Mouse (Mus musculus): ENCODE results near the gene Pim1.

The Pim1 gene

DNA sequence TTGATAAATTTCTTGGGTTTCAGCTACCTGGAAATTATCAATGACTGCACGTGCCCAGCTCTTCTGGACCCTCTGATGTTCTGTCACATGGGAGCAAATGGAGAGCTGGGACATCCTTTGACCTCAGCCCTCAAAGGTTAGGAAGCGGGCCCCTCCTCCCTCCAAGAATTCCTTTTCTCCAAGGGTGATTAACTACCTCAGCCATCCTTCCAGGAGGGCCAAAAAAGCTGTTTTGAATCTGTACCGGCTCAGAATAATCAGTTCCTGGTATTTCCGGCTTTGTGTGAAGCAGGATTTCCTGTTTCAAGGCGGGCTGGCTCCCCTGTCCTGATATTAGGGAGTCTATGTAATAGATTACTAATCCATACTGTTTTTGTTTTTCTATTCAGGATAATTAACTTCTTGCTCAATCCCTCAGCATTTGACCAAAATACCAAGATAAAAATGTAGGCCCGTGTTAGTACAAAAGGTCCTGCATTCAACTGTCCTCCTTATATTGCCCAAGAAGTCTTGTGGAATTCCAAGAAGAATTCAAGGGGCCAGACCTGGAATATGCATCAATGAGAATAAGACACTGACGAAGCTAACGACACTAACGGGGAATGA lies 25.0 kb upstream of the Pim1 start:
- DNase-seq (ENCODE audit: low read depth, low spot score): peak; percentile 99

- no peak for DNase-seq (ENCODE audit: low read depth, low spot score)
Observed at GRCm38 (mm10) chr17:29467030-29467429, 23.5 kb upstream of the Pim1 start.

- DNase-seq (ENCODE audit: low read depth, low spot score): peak; percentile 83
Observed at GRCm38 (mm10) chr17:29473466-29473865, 17.1 kb upstream of the Pim1 start.

- DNase-seq (ENCODE audit: low read depth, low spot score): no peak
Observed at GRCm38 (mm10) chr17:29474036-29474435, 16.5 kb upstream of the Pim1 start.

- no peak for DNase-seq (ENCODE audit: low read depth, low spot score)
Observed at GRCm38 (mm10) chr17:29475142-29475541, 15.4 kb upstream of the Pim1 start.

DNA sequence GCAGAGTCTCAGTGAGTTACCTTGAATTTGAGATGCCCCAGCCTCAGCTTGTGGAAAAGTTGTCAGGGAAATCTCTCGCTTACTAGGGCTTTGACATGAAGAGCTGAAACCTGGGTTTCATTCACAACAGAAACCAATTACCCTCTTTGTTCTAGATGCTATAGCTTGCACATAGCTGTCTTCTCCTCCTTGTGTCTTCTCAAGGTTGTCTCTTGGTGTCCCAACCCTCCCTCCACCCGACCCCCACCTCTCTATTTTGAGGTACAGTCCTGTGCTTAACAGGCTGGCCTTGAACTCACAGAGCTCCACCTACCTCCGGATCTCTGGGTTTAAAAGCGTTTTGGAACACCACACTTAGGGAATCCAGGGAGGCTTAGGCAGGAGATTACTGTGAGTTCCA lies 14.1 kb upstream of the Pim1 start:
- DNase-seq (ENCODE audit: low read depth, low spot score): peak; percentile 81

- DNase-seq (ENCODE audit: low read depth, low spot score): peak; percentile 73
Observed at GRCm38 (mm10) chr17:29477357-29477756, 13.2 kb upstream of the Pim1 start.

GRCm38 (mm10) chr17:29478271-29478670 lies 12.3 kb upstream of the Pim1 start:
- no peak for DNase-seq (ENCODE audit: low read depth, low spot score)

DNA sequence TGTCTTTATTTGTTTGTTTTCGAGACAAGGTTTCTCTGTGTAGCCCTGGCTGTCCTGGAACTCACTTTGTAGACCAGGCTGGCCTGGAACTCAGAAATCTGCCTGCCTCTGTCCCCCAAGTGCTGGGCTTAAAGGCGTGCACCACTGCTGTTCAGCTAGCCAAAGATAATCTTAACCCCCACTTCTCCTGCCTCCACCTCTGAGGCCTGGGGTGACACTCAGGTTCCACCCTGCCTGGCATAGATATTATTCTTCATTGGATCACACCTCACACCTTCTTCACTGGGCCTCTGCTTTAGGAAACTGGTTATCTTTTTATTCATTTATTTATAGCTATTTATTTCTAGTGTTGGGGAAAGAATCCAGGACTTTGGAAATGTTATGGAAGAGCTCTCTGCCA lies 10.3 kb upstream of the Pim1 start:
- no peak for DNase-seq (ENCODE audit: low read depth, low spot score)

DNA sequence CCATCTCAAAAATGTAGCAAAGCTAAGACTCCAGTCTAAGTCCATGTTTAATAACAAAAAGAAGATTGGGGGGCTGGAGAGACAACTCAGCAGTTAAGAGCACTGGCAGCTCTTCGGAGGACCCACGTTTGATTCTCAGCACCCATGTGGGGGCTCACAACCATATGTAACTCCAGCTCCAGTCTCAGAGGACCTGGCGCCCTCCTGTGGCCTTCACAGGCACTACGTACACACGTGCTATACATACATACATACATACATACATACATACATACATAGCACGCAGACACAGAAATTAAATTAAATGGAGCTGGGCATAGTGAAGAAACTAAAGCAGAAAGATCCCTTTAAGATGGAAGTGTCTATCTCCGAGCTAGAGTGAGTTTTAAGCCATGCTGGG lies 7.9 kb upstream of the Pim1 start:
- DNase-seq (ENCODE audit: low read depth, low spot score): peak; percentile 73

GRCm38 (mm10) chr17:29483282-29483681 lies 7.3 kb upstream of the Pim1 start:
- no peak for DNase-seq (ENCODE audit: low read depth, low spot score)

DNA sequence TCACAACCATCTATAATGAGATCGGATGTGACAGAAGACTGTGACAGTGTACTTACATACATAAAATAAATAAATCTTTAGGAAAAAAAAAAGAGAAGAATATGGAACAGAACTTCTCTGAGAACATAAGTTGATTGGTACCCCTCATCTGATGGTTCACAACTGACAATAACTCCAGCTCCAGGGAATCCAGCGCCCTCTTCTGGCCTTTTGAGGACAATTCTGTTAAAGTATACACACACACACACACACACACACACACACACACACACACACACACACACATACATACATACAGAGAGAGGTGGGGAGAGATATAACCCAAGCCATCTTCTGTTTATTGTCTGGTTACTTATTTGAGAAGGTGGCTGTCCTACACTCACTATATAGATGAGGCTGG lies 6.1 kb upstream of the Pim1 start:
- DNase-seq (ENCODE audit: low read depth, low spot score): peak; percentile 77

GRCm38 (mm10) chr17:29485336-29486233 lies 5.0 kb upstream of the Pim1 start:
- no peak for DNase-seq (ENCODE audit: low read depth, low spot score)

GRCm38 (mm10) chr17:29488257-29488977 lies 2.1 kb upstream of the Pim1 start:
- no peak for DNase-seq (ENCODE audit: low read depth, low spot score)

- peak; percentile 64 for DNase-seq (ENCODE audit: low read depth, low spot score)
Observed at GRCm38 (mm10) chr17:29488978-29489970, 1.3 kb upstream of the Pim1 start.

DNA sequence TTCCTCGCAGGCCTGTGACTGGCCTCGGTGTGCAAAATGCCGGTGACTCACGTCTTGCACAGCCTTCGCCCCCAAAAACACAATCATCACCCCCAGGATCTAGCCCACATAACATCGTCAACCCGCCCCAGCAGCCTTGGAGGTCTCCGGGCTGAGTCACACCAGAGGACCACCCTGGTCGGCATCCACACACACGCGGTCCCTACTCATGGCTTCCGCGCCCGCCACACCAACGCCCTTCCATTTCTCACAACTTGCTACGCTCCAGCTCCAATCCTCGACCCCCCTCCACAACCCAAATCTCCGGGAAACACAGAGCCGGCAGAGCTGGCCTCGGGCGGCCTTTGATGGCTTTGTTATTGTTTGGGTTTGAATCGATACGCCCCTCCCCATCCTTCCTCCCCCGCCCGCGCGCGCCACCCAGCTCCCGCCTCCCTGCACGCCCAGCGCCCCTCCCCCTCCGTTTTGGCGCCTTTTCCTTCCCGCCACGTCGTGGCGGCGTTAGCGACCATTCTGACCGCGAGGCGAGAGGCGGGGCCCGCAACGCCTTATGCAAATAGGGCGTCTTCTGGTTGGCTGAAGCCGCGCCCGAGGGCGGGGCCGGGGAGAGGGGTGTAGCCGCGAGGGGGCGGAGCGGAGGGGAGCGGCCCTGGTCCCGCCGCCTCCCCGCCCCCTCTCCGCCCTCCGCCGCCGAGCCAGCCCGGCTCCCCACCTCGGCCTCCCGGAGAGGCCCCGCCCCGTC lies 411 bp upstream of the Pim1 start:
- DNase-seq (ENCODE audit: low read depth, low spot score): peak; percentile 99

- peak; percentile 82 for DNase-seq (ENCODE audit: low read depth, low spot score)
Observed at GRCm38 (mm10) chr17:29491591-29492268, 1.2 kb downstream of the Pim1 start.

DNA sequence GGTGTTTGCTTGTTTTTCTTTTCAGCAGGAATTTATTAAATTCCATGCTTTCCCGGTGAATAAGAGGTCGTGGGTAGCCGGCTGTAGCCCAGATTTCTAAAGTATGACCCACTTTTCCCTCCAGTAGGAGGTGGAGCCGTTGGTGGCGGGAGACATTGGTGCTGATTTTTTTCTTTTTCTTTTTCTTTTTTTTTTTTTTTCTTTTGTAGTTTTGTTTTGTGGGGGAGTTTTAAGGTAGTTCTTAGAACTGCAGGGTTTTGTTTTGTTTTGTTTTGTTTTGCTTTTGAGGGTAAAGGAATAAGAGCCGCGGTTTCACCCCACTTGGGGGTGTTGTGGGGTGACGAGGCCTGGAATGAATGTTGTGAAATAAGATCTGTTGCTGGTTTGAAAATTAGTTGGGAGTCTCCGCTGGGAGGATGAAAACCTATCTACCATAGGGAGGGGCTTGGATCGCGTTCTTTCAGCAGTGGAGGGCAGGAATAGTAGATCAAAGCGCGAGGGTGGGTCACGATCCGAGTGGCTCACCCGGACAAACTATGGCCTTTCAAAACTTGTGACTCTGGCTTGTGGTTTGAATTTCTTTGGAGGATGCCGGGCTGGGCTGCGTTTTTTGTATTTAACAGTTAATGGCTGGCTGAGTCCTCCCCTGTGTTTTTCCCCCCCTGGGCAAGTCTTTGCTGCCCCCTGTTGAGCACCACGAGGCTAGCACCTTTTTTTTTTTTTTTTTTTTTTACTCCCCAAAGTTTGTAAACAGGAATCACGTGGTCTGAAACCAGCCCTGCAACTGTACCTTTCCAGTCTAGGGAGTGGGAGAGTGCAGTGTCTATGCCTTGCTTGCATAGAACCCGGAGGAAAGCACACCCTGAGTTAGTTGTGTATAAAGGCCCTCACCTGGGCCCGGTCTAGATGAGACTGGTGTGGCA lies 2.0 kb downstream of the Pim1 start:
- peak; percentile 91 for DNase-seq (ENCODE audit: low read depth, low spot score)

DNA sequence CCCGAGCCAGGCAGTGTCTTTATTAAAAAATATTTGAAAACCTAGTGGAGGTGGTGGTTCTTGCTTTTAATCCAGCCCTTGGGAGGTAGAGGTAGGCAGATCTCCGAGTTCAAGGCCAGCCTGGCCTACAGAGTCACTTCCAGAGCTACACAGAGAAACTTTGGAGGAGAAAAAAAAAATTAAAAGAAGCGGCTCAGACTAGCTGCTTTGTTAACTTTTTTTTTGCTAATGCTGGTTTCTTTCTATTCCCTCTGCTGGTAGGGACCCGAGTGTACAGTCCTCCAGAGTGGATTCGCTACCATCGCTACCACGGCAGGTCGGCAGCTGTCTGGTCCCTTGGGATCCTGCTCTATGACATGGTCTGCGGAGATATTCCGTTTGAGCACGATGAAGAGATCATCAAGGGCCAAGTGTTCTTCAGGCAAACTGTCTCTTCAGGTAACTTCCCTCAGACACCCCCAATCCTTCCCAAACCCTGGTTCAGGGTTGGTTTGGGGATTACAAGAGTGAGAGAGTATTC lies 3.0 kb downstream of the Pim1 start:
- no peak for DNase-seq (ENCODE audit: low read depth, low spot score)

Measured in R1 (cell line).